Mouse (Mus musculus) kidney, adult 2 months (tissue): ENCODE measurements around the gene Drd2.

ENCODE experiments used
- CTCF ChIP-seq: fragments of 200-500 bp; conservative IDR thresholded peaks from 2 replicates; pipeline ENCODE4 v1.5.1; 2011; ENCODE audit warnings: low read depth, mild to moderate bottlenecking, control low read depth, low read length, moderate library complexity, mixed read lengths; ENCODE audit not compliant: insufficient read depth, insufficient read length
- POLR2A ChIP-seq: fragments of 200-500 bp; IDR thresholded peaks from one replicate; pipeline ENCODE4 v1.6.1; 2011; ENCODE audit warnings: low read depth, low read length, control low read depth

DNA sequence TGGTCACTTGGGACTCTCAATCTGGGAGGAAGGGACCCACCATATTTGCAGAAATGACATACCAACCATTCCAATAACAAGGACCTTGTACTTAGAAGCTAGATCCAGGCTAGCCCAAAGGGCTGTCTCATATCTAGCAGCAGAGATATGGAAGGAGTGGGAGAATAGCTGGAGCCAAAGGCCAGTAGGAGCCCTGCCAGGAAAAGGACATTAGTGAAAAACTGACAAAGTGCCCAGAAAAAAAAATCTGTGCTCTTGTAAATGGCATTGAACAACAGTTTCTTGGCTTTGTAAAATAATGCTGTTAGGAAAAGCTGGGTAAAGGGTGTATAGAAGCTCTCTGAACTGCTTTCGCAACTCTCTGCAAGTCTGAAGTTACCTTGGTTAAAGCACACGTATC, 33.5 kb downstream of the Drd2 start:
- TF ChIP-seq POLR2A (no peak), CTCF (no peak)
